Mouse (Mus musculus) CH12.LX (cell line): Measurements from ENCODE around the gene Ptges3.

ENCODE experiments used
- CHD1 ChIP-seq: IDR thresholded peaks from 2 replicates; pipeline ENCODE4 v1.6.1; 2012; ENCODE audit warnings: low read depth, low read length, improper control_type of control experiment, inconsistent platforms
- CTCF ChIP-seq, 2 experiments: IDR thresholded peaks in 1 of 2; conservative IDR thresholded peaks in 1 of 2; 2 replicates each; pipeline ENCODE4 v1.5.1; 2011 to 2012; ENCODE audit warnings: low read depth in 2 of 2, low read length in 2 of 2, improper control_type of control experiment in 1 of 2, inconsistent platforms in 1 of 2, mild to moderate bottlenecking in 1 of 2, moderate library complexity in 1 of 2
- MAFK ChIP-seq: IDR thresholded peaks from 2 replicates; pipeline ENCODE4 v1.6.1; 2011; ENCODE audit warnings: low read length, improper control_type of control experiment; ENCODE audit not compliant: insufficient replicate concordance
- MAX ChIP-seq: IDR thresholded peaks from 2 replicates; pipeline ENCODE4 v1.6.1; 2011; ENCODE audit warnings: low read length, improper control_type of control experiment
- MXI1 ChIP-seq: IDR thresholded peaks from 2 replicates; pipeline ENCODE4 v1.6.1; 2011; ENCODE audit warnings: mild to moderate bottlenecking, low read depth, low read length, improper control_type of control experiment
- POLR2A ChIP-seq: IDR thresholded peaks from 2 replicates; pipeline ENCODE4 v1.6.1; 2011; ENCODE audit warnings: low read depth, mild to moderate bottlenecking, improper control_type of control experiment, low read length

- no peak for TF ChIP-seq POLR2A
- TF ChIP-seq MAX = no peak
- no peak for TF ChIP-seq CHD1
- TF ChIP-seq MXI1 = no peak
- no peak for TF ChIP-seq CTCF (conservative IDR thresholded peaks at IDR 0.05 in 1 of 2, IDR thresholded peaks at IDR 0.05 in 1 of 2; ENCODE audit: low read depth in 2 of 2, low read length in 2 of 2)
- no peak for TF ChIP-seq MAFK
Measured at GRCm38 (mm10) chr10:128069201-128069600, 10.4 kb downstream of the Ptges3 start.
